Mouse (Mus musculus) gastrocnemius, postnatal 36 days (tissue): ENCODE results near the gene Bnc2. TPM values are rescaled to one million over a fixed set of nuclear protein-coding genes. Genes with fewer than 3 reads are reported as not detected.

Experiments used
- DNase-seq, 2 experiments: peaks; one replicate each; pipeline ENCODE4 v3.0.0; 2022
- intact Hi-C: fragments of 180-260 bp; cut with DNase I; formaldehyde crosslinking; loops from one replicate; pipeline ENCODE4 v1.15.1; 2025
- total RNA-seq, 2 experiments: library from RNA; stranded (reverse); gene quantifications; 2 replicates each; pipeline ENCODE4 v1.2.3; 2021

Gene Bnc2
- total RNA-seq, 2 experiments from 2014 or later: 3.6 to 4.4 TPM

GRCm38 (mm10) chr4:84349536-84349935, 325.5 kb downstream of the Bnc2 start:
- intact Hi-C loops: no loop called here
- no peak for DNase-seq

DNA sequence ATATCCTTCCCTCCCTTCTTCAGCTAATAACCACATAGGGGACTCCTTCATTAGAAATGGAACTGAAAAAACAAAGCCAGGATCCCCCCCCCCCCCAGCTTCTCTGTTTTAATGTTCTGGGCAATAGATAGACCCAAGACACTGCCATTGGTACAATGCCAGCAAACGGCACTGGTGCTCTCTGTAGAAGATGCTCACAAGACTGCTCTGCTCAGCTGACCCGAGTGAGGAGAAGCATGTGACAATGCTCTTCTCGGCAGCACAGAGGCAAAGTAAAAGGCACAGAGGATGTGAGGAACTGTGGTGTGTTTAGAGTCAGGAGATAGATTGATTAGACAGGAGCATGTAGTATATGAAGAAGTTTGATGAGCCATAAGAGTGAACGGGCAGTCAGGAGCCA, 335.9 kb downstream of the Bnc2 start:
- intact Hi-C loops: no loop called here
- DNase-seq: no peak

GRCm38 (mm10) chr4:84331995-84332394, 343.1 kb downstream of the Bnc2 start:
- intact Hi-C loops: no loop called here

DNA sequence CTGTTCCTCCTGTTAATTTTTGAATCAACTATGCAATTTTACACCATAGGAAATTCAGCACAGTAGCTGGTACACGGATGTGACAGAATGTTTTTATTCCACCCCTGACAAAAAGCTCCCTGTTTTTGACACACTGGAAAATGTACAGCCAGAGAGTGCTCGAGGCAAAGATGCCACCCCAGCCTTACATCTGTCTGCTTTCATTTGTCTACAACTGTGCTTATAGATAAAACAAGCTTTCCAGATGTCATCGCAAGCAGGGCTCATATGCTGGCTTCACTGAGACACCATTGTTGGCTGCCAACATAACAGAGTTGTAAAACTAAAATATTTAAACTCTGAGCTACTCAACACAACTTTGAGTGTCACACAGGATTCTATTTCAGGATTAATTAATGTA, 343.6 kb downstream of the Bnc2 start:
- intact Hi-C loops: no loop called here
- DNase-seq: no peak

More at GRCm38 (mm10) chr4:84331995-84332394, 343.1 kb downstream of the Bnc2 start:
- DNase-seq: no peak

- no peak for DNase-seq
- intact Hi-C loops: no loop called here
These were observed 344.6 kb downstream of the Bnc2 start for GRCm38 (mm10) chr4:84330509-84330908.

- intact Hi-C loops: no loop called here
- no peak for DNase-seq
These were observed 345.4 kb downstream of the Bnc2 start for GRCm38 (mm10) chr4:84329651-84330050.

DNA sequence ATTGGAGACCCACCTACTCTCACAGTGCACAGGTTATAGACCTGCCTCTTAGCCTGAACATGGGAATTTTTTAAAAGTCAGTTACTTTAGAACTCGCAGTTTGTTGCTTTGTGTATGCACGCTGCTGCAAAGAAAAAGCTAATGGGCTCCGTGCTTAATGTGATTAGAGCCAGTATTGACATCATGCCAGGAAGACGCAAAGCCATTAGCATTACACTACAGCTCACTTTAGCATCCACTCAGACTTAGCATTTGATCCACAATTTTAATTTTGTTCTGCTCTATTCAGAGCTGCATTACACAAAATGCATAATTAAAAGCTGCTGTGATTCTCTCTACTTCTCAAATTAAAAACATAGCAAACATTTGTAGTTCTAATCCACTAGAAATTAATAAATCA, 350.7 kb downstream of the Bnc2 start:
- intact Hi-C loops: no loop called here
- DNase-seq: no peak

DNA sequence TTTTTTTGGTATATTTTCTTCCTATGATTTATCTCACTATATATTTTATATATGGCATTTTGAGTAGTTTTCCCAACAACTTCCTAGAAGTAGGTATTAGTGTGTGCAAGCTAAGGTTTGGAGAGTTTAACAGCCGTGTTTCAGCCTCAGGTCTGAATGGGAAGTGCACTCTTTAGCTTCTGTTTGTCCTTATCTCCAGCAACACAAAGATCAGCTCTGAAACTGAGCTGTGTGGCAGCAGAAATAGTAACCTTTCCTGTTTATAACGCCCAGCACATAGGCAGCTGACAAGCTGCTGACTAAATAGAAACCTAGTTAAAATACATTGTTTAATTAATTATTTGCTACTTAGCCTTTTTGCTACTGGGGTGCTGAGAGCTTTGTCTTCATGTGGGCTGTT, 353.5 kb downstream of the Bnc2 start:
- intact Hi-C loops: no loop called here
- no peak for DNase-seq

GRCm38 (mm10) chr4:84317421-84317820, 357.7 kb downstream of the Bnc2 start:
- intact Hi-C loops: no loop called here
- no peak for DNase-seq

DNA sequence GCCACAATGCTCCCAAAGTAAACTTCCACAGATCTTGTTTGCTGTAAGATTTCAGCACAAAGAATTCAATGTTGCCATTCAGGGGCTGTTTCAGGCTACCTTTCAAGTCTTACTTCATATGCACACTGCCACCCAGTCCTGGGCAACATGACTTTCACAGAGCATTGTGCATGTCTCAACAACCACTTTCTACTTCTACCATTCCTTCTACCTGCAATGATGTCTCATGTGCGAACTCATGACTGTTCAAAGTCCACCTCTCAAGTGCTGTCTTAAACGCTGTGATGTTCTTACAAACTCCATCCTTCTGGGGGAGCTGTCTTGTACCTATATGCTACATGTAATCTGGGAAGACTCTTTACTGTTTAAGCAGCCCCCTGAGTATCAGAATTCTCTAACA, 363.7 kb downstream of the Bnc2 start:
- DNase-seq: no peak
- intact Hi-C loops: no loop called here

DNA sequence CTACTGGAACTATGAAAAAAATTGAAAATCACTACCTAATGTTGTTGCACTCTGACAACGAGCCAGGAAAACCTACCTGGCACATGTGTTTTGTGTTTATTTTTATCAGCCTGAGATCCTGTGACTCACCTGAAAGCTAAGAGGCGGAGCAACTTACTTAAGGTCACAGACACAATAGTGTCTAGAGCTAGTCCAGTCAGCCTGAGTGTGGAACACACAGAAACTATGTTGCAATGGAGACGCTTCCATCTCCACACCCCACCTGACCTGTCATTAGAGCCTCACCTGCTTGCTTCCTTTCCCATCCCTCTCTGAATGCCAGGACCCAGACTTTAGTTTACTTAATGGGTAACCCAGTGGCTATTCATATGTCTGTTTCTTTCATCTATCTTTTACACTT, 364.2 kb downstream of the Bnc2 start:
- no peak for DNase-seq
- intact Hi-C loops: no loop called here

- intact Hi-C loops: no loop called here
- DNase-seq: no peak
These were observed 366.7 kb downstream of the Bnc2 start for GRCm38 (mm10) chr4:84308226-84308862.

DNA sequence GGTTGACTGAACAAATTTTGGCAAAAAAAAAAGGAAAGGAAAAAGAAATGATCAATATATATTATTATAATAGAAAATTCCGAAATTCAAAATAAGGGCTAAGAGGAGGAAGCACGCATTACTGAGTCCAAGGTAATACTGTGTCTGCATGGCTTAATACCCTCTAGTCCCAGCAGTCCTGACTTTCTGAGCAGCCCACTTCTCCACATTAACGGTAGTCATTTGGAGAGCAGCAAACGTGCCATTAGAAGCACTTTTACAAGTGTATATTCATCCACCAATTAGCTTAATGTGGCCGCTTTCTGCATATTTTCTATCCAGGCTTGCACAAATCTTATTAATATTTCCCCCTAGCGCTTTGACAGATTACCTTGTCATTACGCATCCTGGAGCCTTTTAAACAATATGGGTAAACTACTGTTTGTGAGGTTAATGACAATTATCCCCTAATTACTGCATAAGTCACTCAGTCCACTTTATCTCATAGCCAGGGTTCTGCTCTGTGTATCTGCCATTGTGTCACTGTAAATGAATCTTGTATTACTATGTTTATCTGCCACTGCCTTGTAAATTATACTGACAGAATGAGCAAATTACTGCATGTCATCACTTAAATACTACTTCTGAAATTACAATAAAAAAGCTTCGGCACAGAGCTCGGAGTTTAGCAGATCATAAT, 368.0 kb downstream of the Bnc2 start:
- intact Hi-C loops: no loop called here

DNA sequence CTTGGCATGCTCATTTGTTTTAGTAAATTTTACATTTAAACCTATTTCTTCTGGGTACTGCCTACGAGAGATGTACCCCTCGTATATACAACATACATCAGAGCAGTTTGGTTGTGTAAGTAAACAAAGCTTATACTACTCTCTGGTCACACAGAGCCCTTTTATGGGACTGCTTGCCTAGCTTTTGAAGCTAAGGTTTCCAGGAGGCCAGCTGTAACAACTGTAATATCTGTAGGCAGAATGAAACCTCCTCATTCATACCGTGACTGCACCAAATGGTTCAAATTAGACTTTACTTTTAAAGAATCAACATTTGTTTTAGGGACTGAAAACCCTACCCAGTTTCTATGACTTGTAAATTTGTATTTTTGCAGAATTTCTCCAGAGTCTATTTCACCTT, 372.1 kb downstream of the Bnc2 start:
- intact Hi-C loops: no loop called here
- no peak for DNase-seq

More for the DNA sequence above, 368.0 kb downstream of the Bnc2 start:
- no peak for DNase-seq

DNA sequence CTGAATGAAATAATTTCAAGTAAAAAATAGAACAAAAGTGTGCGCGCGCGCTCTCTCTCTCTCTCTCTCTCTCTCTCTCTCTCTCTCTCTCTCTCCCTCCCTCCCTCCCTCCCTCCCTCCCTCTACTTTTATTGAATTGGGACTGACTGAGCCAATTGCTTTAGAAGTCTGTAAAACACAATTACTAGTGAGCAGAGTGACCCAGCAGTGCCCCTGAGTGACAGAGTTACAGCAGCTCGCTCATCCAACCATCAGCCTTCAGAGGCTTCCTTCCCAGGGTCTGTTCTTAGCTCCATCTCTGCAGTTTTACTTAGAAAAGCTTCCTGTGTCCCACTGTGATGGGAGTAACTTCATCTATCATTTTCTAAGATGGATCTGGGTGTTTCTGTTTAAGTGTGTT, 389.9 kb downstream of the Bnc2 start:
- no peak for DNase-seq
- intact Hi-C loops: no loop called here

GRCm38 (mm10) chr4:84282651-84283050, 392.4 kb downstream of the Bnc2 start:
- intact Hi-C loops: no loop called here

DNA sequence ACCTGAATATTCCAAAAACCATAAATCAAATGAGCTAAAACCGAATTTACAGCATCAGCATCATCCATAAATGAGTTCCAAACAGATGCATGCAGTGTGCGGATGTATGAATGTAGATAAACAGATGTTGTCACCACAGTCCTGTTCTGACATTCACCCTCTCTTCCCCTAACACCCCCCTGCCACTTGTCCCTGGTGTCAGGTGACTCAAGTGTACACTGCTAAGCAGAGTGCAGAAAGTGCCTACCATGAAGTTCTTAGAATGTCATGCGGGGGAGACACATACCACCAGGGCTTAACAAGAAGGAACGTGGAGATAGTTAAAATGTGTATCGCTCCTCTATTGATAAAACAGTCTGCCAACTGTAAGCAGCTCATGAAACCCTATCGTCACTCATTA, 396.9 kb downstream of the Bnc2 start:
- intact Hi-C loops: no loop called here
- DNase-seq: no peak

More at GRCm38 (mm10) chr4:84282651-84283050, 392.4 kb downstream of the Bnc2 start:
- no peak for DNase-seq

DNA sequence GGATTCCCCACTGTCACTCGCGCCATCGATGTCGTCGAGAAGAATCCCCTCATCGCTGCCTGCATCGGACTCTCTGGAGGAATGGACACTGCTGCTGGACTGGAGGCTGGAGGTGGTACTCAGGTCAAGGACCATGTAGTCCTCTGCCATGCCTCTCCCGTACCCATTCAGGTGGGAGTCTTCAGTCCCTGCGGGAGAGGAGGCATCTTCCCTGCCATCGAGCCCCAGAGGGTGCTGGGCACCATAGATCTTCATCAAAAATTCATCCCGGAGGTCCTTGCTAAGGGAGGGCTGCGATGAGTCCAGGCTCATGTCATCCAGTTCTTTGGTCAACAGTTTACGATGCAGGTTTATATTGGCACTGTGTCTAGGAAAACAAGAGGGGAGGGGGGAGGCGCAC, 399.0 kb downstream of the Bnc2 start:
- intact Hi-C loops: no loop called here
- no peak for DNase-seq

GRCm38 (mm10) chr4:84274158-84274557, 400.9 kb downstream of the Bnc2 start:
- intact Hi-C loops: no loop called here
- no peak for DNase-seq

DNA sequence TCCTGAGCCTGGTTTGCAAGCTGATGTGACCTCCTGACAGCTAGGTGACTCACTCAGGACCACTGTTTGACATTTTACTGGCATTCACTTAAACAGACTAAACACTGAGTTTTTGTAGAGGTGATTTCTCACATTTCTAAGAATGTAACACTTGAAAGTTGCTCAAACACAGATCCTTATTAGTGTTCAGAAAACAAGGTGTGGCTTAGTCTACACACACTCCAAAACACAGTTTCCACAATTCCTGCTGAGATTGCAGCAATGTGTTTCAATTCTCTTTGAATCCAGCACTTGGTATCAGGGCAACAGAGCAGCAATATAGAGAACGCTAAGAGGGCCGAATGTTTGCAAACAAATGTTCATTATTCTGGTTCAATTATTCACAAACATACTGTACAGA, 402.2 kb downstream of the Bnc2 start:
- no peak for DNase-seq
- intact Hi-C loops: no loop called here

- intact Hi-C loops: no loop called here
- DNase-seq: no peak
These were observed 405.2 kb downstream of the Bnc2 start for GRCm38 (mm10) chr4:84269845-84270244.

- intact Hi-C loops: no loop called here
- DNase-seq: no peak
These were observed 427.7 kb downstream of the Bnc2 start for GRCm38 (mm10) chr4:84247356-84247755.
